Mouse (Mus musculus): ENCODE results near the gene Gm10272. TPM values are rescaled to one million over a fixed set of nuclear protein-coding genes. Genes with fewer than 3 reads are reported as not detected.

Gm10272 gene
- not detected in 2 replicates for total RNA-seq (2012; rRNA removed)

GRCm38 (mm10) chr10:77706326-77706725 lies at the start of gene Gm10272:
Gm10272 (plus strand) TSS chr10:77706626.
- H3K9ac ChIP-seq (ENCODE audit: insufficient read depth, low read depth, low read length, poor library complexity, severe bottlenecking) = no peak within 1 kb of the TSS
- no peak within 1 kb of the TSS for H3K27ac ChIP-seq (ENCODE audit: insufficient read depth, low read depth, low read length, poor library complexity, severe bottlenecking)
- H3K36me3 ChIP-seq (ENCODE audit: control insufficient read depth, insufficient read depth, low read length, poor library complexity, severe bottlenecking) = no peaks in the 10 kb centered on the region
- no peak within 1 kb of the TSS for H3K4me3 ChIP-seq (ENCODE audit: insufficient read depth in 1 of 2, low read depth in 1 of 2, low read length in 2 of 2, poor library complexity in 1 of 2, severe bottlenecking in 1 of 2)
- TF ChIP-seq ZNF384 (IDR thresholded peaks at IDR 0.05; ENCODE audit: low read depth, low read length) (no peak), ZC3H11A (IDR thresholded peaks at IDR 0.05; ENCODE audit: borderline replicate concordance, low read depth, low read length) (no peak), HCFC1 (IDR thresholded peaks at IDR 0.05; ENCODE audit: borderline replicate concordance, insufficient read depth, low read length) (no peak), CHD2 (IDR thresholded peaks at IDR 0.05; ENCODE audit: low read depth, low read length) (no peak), MAFK (IDR thresholded peaks at IDR 0.05; ENCODE audit: insufficient read depth, low read depth, low read length) (no peak)
- no peak for DNase-seq (ENCODE audit: low read depth, low spot score)
- H3K4me1 ChIP-seq (ENCODE audit: control insufficient read depth in 2 of 2, insufficient read depth in 2 of 2, low read length in 2 of 2, poor library complexity in 1 of 2) = no peaks in the 10 kb centered on the region
- in situ Hi-C loops (cut with MboI; ENCODE audit: low sequenced_read_pairs in 2 of 2, unreplicated experiment in 2 of 2) = no loop called here
- no peaks in the 10 kb centered on the region for H3K9me3 ChIP-seq (ENCODE audit: control insufficient read depth, insufficient read depth, low read depth, low read length)

- Histone ChIP-seq H3K4me3 (ENCODE audit: insufficient read depth in 1 of 2, low read depth in 1 of 2, low read length in 2 of 2, poor library complexity in 1 of 2, severe bottlenecking in 1 of 2) (no peak overlapping the region), H3K4me1 (ENCODE audit: control insufficient read depth in 2 of 2, insufficient read depth in 2 of 2, low read length in 2 of 2, poor library complexity in 1 of 2) (no peaks in the 10 kb centered on the region), H3K27ac (ENCODE audit: insufficient read depth, low read depth, low read length, poor library complexity, severe bottlenecking) (no peak overlapping the region), H3K9me3 (ENCODE audit: control insufficient read depth, insufficient read depth, low read depth, low read length) (no peaks in the 10 kb centered on the region), H3K9ac (ENCODE audit: insufficient read depth, low read depth, low read length, poor library complexity, severe bottlenecking) (no peak overlapping the region), H3K36me3 (ENCODE audit: control insufficient read depth, insufficient read depth, low read length, poor library complexity, severe bottlenecking) (no peaks in the 10 kb centered on the region)
- DNase-seq (ENCODE audit: low read depth, low spot score) = no peak
- TF ChIP-seq ZNF384 (IDR thresholded peaks at IDR 0.05; ENCODE audit: low read depth, low read length) (no peak), HCFC1 (IDR thresholded peaks at IDR 0.05; ENCODE audit: borderline replicate concordance, insufficient read depth, low read length) (no peak), CHD2 (IDR thresholded peaks at IDR 0.05; ENCODE audit: low read depth, low read length) (no peak), ZC3H11A (IDR thresholded peaks at IDR 0.05; ENCODE audit: borderline replicate concordance, low read depth, low read length) (no peak), MAFK (IDR thresholded peaks at IDR 0.05; ENCODE audit: insufficient read depth, low read depth, low read length) (no peak)
- in situ Hi-C loops (cut with MboI; ENCODE audit: low sequenced_read_pairs in 2 of 2, unreplicated experiment in 2 of 2) = no loop called here
Measured at GRCm38 (mm10) chr10:77658286-77658994, 48.0 kb upstream of the Gm10272 start.

GRCm38 (mm10) chr10:77663949-77664665 lies 42.3 kb upstream of the Gm10272 start:
- H3K4me3 ChIP-seq (ENCODE audit: insufficient read depth in 1 of 2, low read depth in 1 of 2, low read length in 2 of 2, poor library complexity in 1 of 2, severe bottlenecking in 1 of 2) = peak overlapping the region; percentile 56 to 67
- no peaks in the 10 kb centered on the region for H3K36me3 ChIP-seq (ENCODE audit: control insufficient read depth, insufficient read depth, low read length, poor library complexity, severe bottlenecking)
- in situ Hi-C loops (cut with MboI; ENCODE audit: low sequenced_read_pairs in 2 of 2, unreplicated experiment in 2 of 2) = no loop called here
- H3K4me1 ChIP-seq (ENCODE audit: control insufficient read depth in 2 of 2, insufficient read depth in 2 of 2, low read length in 2 of 2, poor library complexity in 1 of 2) = no peaks in the 10 kb centered on the region
- H3K9ac ChIP-seq (ENCODE audit: insufficient read depth, low read depth, low read length, poor library complexity, severe bottlenecking) = peak overlapping the region; percentile 32; the same call in 1 of the 2 replicates
- no peaks in the 10 kb centered on the region for H3K9me3 ChIP-seq (ENCODE audit: control insufficient read depth, insufficient read depth, low read depth, low read length)
- H3K27ac ChIP-seq (ENCODE audit: insufficient read depth, low read depth, low read length, poor library complexity, severe bottlenecking) = no peak overlapping the region
- no peak for DNase-seq (ENCODE audit: low read depth, low spot score)
- peak; percentile 95 for TF ChIP-seq MAFK (IDR thresholded peaks at IDR 0.05; ENCODE audit: insufficient read depth, low read depth, low read length)
- TF ChIP-seq ZNF384 (IDR thresholded peaks at IDR 0.05; ENCODE audit: low read depth, low read length) = no peak

GRCm38 (mm10) chr10:77666342-77666741 lies 40.1 kb upstream of the Gm10272 start:
- Histone ChIP-seq H3K27ac (ENCODE audit: insufficient read depth, low read depth, low read length, poor library complexity, severe bottlenecking) (no peak overlapping the region), H3K9ac (ENCODE audit: insufficient read depth, low read depth, low read length, poor library complexity, severe bottlenecking) (no peak overlapping the region), H3K36me3 (ENCODE audit: control insufficient read depth, insufficient read depth, low read length, poor library complexity, severe bottlenecking) (no peaks in the 10 kb centered on the region), H3K4me3 (ENCODE audit: insufficient read depth in 1 of 2, low read depth in 1 of 2, low read length in 2 of 2, poor library complexity in 1 of 2, severe bottlenecking in 1 of 2) (no peak overlapping the region), H3K4me1 (ENCODE audit: control insufficient read depth in 2 of 2, insufficient read depth in 2 of 2, low read length in 2 of 2, poor library complexity in 1 of 2) (peaks cover 0 to 4% of the 10 kb centered on the region in 2 experiments; a peak in 1 of 4 replicates), H3K9me3 (ENCODE audit: control insufficient read depth, insufficient read depth, low read depth, low read length) (no peaks in the 10 kb centered on the region)
- in situ Hi-C loops (cut with MboI; ENCODE audit: low sequenced_read_pairs in 2 of 2, unreplicated experiment in 2 of 2) = no loop called here
- TF ChIP-seq MAFK (IDR thresholded peaks at IDR 0.05; ENCODE audit: insufficient read depth, low read depth, low read length) = no peak
- TF ChIP-seq ZC3H11A (IDR thresholded peaks at IDR 0.05; ENCODE audit: borderline replicate concordance, low read depth, low read length) = no peak
- TF ChIP-seq ZNF384 (IDR thresholded peaks at IDR 0.05; ENCODE audit: low read depth, low read length) = no peak
- TF ChIP-seq CHD2 (IDR thresholded peaks at IDR 0.05; ENCODE audit: low read depth, low read length) = no peak
- TF ChIP-seq HCFC1 (IDR thresholded peaks at IDR 0.05; ENCODE audit: borderline replicate concordance, insufficient read depth, low read length) = no peak
- DNase-seq (ENCODE audit: low read depth, low spot score) = no peak

Measured in ES-E14 (cell line).